Mouse (Mus musculus): ENCODE measurements around the gene Tcp11.

GRCm38 (mm10) chr17:28018344-28018743, 62.1 kb downstream of the Tcp11 start:
- no peak for TF ChIP-seq CTCF (IDR thresholded peaks at IDR 0.05; ENCODE audit: control insufficient read depth, insufficient read depth, insufficient replicate concordance, low read depth, low read length)
- no peak for TF ChIP-seq POLR2A (IDR thresholded peaks at IDR 0.05; ENCODE audit: control insufficient read depth, low read depth, low read length)

Data from testis, adult 2 months (tissue).